Mouse (Mus musculus): ENCODE measurements around the gene Gm18596. TPM values are rescaled to one million over a fixed set of nuclear protein-coding genes. Genes with fewer than 3 reads are reported as not detected.
"Not testable (repeated sequence)": the region's sequence is repeated elsewhere in the genome, so short reads cannot be mapped to it uniquely, and the experiment has no call there.

Gene Gm18596
- total RNA-seq (2022): not detected

DNA sequence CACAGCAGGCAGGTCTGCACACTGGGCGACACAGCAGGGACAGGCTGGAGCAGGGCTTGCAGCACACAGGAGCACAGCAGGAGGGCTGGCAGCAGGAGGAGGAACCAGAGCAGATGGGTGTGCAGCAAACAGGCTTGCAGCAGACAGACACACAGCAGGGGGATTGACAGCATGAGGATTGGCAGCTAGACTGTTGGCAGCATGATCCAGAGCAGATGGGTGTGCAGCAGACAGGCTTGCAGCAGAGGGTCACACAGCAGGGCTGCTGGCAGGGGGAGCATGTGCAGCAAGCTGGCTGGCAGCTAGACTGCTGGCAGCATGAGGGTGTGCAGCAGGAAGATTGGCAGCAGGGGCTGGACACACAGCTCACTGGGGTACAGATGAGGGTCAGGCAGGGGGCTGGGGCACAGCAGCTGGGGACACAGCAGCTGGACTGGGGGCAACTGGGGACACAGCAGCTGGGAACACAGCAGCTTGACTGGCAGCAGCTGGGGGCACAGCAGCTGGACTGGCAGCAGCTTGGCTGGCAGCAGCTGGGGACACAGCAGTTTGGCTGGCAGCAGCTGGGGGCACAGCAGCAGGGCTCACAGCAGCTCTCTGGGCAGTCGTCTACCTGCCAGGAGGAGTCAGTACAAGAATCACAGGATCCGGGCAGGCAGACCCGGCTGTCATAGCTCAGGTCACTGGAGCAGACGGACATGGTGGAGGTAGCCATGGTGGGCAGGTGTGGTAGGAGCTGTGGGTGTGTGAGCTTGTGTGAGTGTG lies at the start of gene Gm18596:
Gm18596 (minus strand) TSS at position 715 of the 765 bp plus-strand sequence.
- not testable (repeated sequence) for DNase-seq

DNA sequence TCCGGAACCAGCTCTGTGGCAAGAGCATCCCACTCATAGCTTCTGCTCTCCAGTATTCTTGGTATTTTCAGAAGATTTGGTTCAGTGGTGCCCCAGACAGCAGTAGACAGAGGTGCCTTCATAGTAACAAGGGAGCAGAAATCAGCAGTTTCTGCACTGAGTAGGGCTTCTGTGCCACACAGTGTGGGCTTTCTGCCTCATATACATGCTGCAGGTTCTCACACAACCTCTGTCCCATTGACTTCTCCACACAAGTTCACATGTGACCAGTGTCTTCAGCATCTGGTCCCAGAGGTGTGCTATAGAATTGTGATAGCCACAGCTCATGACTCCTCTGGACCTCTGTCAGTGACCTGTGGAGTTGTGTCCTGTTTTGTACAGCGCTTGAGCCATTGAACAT lies 46.2 kb upstream of the Gm18596 start:
- no peak for DNase-seq

GRCm38 (mm10) chr10:77787876-77788275 lies 45.4 kb upstream of the Gm18596 start, which contains the start of gene Gm7137:
Gene Gm7137 (minus strand): TSS chr10:77788200.
- DNase-seq: not testable (repeated sequence)

DNA sequence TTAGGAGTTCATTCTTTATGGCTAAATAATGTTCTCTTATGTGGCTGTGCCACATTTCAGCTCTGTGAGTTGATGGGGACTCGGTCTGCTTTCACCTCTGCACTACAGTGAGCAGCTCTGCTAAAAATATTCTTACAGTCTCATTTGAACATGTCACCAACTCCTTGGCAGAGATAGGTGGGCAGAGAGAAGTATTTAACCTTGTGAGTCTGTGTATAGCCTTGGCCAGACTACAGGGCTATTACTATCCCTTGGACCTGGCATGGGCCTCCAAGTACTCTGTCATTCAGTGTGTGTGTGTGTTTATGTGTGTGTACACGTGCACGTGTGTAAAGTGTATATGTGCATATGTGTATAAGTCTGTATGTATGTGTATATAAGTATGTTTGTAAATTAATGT lies 41.0 kb upstream of the Gm18596 start:
- not testable (repeated sequence) for DNase-seq

GRCm38 (mm10) chr10:77782442-77782841 lies 40.0 kb upstream of the Gm18596 start, which contains the start of gene Gm3250:
Gene Gm3250 (minus strand): TSS chr10:77782542.
- DNase-seq: not testable (repeated sequence)

- not testable (repeated sequence) for DNase-seq
Observed at GRCm38 (mm10) chr10:77776844-77777243, 34.4 kb upstream of the Gm18596 start, which contains the start of gene Gm7138. Gene Gm7138 (minus strand): TSS chr10:77776944.

DNA sequence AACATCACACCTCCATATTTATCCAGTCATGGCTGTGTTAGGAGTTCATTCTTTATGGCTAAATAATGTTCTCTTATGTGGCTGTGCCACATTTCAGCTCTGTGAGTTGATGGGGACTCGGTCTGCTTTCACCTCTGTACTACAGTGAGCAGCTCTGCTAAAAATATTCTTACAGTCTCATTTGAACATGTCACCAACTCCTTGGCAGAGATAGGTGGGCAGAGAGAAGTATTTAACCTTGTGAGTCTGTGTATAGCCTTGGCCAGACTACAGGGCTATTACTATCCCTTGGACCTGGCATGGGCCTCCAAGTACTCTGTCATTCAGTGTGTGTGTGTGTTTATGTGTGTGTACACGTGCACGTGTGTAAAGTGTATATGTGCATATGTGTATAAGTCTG lies 29.7 kb upstream of the Gm18596 start:
- DNase-seq: not testable (repeated sequence)

GRCm38 (mm10) chr10:77771225-77771624 lies 28.8 kb upstream of the Gm18596 start, which contains the start of gene Gm3238:
Gene Gm3238 (minus strand): TSS chr10:77771325.
- DNase-seq: not testable (repeated sequence)

DNA sequence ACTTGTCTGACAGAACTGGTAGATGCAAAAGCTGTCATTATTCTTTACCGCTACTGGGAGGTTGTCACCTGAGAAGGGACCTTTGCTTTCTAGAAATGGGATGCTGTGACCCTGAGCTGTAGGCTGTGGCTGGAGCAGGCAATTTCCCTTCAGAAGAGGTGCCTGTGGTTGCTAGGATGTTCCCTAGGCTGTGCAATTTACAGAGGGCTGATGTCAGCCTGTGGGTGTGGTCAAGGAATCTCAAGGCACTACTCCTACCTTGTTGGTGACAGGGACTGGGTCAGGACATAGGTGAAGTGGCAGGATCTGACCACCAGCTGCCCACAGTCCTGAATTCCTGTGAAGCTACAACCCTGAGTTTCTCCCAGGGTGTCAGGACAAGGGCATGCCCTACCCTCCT lies 27.3 kb upstream of the Gm18596 start:
- no peak for DNase-seq

- DNase-seq: not testable (repeated sequence)
Observed at GRCm38 (mm10) chr10:77759582-77759981, 17.1 kb upstream of the Gm18596 start, which contains the start of gene Gm3233. Gene Gm3233 (minus strand): TSS chr10:77759682.

DNA sequence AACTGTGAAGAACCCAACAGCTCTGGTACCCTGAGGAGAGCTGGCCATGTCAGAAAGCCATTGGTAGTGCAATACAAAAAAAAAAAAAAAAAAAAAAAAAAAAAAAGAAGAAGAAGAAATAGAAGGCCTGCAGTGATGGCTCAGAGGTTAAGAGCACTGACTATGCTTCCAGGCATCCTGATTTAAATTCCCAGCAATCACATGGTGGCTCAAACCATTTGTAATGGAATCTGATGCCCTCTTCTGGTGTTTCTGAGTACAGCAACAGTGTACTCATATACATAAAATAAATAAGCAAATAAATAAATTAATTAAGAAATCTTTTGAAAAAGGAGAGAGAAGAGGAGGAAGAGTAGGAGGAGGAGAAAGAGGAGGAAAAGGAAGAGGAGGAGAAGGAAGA lies 11.0 kb upstream of the Gm18596 start:
- DNase-seq: no peak

- DNase-seq: not testable (repeated sequence)
Observed at GRCm38 (mm10) chr10:77752312-77752711, 9.9 kb upstream of the Gm18596 start.

DNA sequence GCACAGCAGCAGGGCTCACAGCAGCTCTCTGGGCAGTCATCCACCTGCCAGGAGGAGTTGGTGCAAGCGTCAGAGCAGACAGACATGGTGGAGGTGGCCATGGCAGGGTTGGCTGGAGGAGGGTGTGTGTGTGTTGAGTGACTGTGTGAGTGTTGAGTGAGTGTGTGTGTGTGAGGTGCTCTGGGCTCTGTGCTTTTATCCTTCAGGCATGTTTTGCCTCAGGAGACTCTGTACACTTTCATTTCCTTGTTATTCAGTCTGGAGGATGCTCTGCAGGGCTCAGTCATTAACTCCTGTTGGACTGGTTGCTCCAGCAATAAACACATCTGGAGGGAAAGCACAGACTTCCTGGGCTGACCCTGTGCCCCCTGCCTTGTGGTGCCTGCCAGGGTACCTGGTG lies 8.8 kb upstream of the Gm18596 start, which contains the start of gene Gm9736:
Gm9736 (minus strand) TSS at position 101 of the 400 bp plus-strand sequence.
- not testable (repeated sequence) for DNase-seq

DNA sequence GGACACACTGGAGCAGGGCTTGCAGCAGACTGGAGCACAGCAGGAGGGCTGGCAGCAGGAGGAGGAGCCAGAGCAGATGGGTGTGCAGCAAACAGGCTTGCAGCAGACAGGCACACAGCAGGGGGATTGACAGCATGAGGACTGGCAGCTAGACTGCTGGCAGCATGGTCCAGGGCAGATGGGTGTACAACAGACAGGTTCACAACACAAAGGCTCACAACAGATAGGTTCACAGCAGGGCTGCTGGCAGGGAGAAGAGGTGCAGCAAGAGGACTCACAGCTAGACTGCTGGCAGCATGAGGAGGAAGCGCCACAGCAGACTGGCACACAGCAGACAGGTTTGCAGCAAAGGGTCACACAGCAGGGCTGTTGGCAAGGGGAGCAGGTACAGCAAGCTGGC lies 8.2 kb upstream of the Gm18596 start:
- not testable (repeated sequence) for DNase-seq

DNA sequence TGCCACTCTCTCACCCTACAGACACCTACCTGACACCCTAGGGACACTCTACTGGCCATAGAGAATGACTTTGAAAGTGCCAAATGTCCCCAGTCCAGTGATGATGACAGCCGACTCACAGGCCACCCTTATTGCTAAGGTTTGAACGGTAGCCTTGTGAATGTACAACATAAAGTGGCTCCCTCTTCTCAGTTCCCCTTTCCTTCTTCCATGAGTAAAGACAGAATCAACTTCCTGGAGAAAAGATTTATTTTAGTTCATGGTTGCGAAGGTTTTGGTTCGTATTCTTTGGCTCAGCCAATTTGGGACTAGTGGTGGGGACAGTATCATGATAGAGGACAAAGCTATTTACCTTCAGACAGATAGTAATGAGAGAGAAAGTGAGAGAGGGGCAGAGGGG lies 3.5 kb downstream of the Gm18596 start:
- no peak for DNase-seq

DNA sequence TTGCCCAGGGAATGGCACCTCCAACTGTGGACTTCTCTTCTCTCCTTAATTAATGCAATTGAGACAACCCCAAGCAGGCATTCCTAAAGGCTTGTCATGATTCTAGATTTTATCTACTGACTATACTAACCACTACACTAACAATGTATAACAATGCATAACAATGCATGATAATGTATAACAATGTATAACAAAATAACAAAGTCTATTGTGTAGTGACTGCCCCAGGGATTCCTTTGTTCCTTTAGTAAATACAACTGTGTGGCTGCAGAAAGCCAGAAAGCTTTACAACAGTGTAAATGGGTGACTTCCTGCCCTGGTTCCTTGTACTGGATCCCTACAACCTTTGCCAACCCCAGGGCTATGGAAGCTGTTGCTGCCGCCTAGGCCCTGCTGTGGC lies 6.5 kb downstream of the Gm18596 start:
- no peak for DNase-seq

- no peak for DNase-seq
Observed at GRCm38 (mm10) chr10:77729241-77729640, 13.2 kb downstream of the Gm18596 start.

- no peak for DNase-seq
Observed at GRCm38 (mm10) chr10:77728280-77728679, 14.2 kb downstream of the Gm18596 start.

DNA sequence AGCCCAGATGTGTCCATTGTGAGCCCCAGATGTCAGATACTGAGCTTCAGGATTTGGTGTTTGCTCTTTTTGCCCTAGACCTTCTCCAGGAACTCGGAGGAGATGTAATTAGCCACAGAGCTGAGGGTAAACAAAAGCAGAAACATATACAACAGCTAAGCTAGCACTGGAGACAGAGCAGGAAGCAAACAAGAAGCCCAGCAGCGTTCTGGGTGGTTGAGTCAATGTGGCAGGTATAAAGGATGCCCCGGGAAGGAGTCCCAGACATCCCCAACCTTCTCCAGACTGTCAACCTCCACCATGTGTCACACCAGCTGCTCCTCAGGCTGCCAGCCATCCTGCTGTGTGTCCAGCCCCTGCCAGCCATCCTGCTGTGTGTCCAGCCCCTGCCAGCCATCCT lies 16.3 kb downstream of the Gm18596 start, which contains the start of gene Gm10100:
Gm10100 (plus strand) TSS at position 301 of the 400 bp plus-strand sequence.
- no peak for DNase-seq

DNA sequence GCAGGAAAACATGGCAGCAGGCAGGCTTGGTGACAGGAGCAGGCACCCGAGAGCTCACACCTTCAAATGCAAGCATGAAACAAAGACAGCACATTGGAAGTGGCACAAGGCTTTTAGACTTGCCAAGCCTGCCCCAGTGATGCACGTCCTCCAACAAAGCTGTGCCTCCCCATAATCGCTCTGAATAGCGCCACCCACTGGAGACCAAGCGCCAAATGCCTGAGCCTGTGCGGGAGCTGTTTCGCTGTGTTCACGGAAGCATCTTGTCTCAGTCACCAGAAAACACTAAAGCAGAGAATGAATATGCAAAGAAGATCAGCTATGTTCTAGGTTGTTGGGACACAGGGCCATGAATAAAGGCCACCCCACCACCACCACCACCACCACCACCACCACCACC lies 17.6 kb downstream of the Gm18596 start:
- DNase-seq: no peak

DNA sequence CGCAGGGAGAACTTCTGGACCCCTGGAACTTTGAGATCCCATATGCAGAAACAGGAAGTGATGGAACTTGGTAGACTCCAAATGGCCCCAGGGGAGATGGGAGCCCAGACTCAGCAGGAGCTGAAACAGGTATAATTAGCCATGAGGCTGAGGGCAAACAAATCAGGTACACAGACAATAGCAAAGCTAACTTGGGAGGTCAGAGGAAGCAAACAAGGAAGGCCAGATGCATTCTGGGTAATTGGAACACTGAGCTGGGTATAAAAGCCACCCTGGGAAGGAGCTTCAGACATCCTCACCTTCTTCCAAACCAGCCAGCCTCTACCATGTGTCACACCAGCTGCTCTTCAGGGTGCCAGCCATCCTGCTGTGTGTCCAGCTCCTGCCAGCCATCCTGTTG lies 22.1 kb downstream of the Gm18596 start, which contains the start of gene Krtap12-1:
Krtap12-1 (plus strand) TSS at position 301 of the 400 bp plus-strand sequence.
- not testable (repeated sequence) for DNase-seq

GRCm38 (mm10) chr10:77715507-77715906 lies 26.9 kb downstream of the Gm18596 start, which contains the start of gene Gm10142:
Gene Gm10142 (plus strand): TSS chr10:77715807.
- DNase-seq: no peak

DNA sequence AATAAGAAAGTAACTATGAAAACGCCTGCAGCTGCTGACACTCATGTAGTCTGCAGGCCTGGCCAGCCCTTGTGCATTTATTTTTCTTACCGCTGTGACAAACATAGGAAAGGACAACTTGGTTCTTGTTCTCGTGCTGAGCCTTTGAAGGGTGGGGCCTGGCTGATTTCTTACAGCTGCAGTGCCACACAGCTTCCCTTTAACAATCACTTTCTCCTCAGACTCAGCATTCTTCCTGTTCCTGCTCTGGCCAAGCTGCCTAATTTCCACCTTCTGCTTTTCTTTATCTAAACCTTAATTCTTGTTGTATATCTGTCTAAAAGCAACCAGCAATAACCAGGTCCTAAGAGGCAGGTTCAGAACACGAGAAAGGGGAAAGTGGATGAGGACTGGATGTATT lies 28.7 kb downstream of the Gm18596 start:
- no peak for DNase-seq

DNA sequence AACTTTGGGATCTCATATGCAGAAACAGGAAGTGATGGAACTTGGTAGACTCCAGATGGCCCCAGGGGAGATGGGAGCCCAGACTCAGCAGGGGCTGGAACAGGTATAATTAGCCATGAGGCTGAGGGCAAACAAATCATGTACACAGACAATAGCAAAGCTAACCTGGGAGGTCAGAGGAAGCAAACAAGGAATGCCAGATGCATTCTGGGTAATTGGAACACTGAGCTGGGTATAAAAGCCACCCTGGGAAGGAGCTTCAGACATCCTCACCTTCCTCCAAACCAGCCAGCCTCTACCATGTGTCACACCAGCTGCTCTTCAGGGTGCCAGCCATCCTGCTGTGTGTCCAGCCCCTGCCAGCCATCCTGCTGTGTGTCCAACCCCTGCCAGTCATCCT lies 31.3 kb downstream of the Gm18596 start, which contains the start of gene Gm10024:
Gm10024 (plus strand) TSS at position 301 of the 400 bp plus-strand sequence.
- DNase-seq: not testable (repeated sequence)
